Mouse (Mus musculus) heart, embryonic 12.5 days (tissue): ENCODE measurements at regions not wholly inside any gene's neighbourhood (a gene's known extent, or its start where the extent isn't known, plus 50 kb on each side); places are given as distances from the start of the nearest gene placed in this dataset.

ENCODE experiments used
- ATAC-seq: fragments of 200-750 bp; cut with Nextera tagmentation; 2 replicates; pipeline ENCODE4 v1.8.0; 2017; ENCODE audit warnings: moderate TSS enrichment, moderate library complexity; ENCODE audit not compliant: insufficient number of reproducible peaks, low FRiP score
- H3K27ac ChIP-seq: fragments of 300-500 bp; sonication (generic); 2 replicates; pipeline ENCODE4 v1.5.1; 2016; ENCODE audit warnings: mild to moderate bottlenecking, moderate library complexity; ENCODE audit not compliant: poor library complexity, severe bottlenecking
- H3K27me3 ChIP-seq: fragments of 300-500 bp; sonication (generic); replicated peaks from 2 replicates; pipeline ENCODE4 v1.6.1; 2016; ENCODE audit warnings: mild to moderate bottlenecking, moderate library complexity
- H3K36me3 ChIP-seq: fragments of 300-500 bp; sonication (generic); 2 replicates; pipeline ENCODE4 v1.6.1; 2016; ENCODE audit warnings: mild to moderate bottlenecking, moderate library complexity
- H3K4me1 ChIP-seq: fragments of 300-500 bp; sonication (generic); replicated peaks from 2 replicates; pipeline ENCODE4 v1.6.1; 2016; ENCODE audit warnings: mild to moderate bottlenecking
- H3K4me2 ChIP-seq: fragments of 300-500 bp; sonication (generic); 2 replicates; pipeline ENCODE4 v1.6.1; 2016; ENCODE audit warnings: mild to moderate bottlenecking, moderate library complexity
- H3K4me3 ChIP-seq: fragments of 300-500 bp; sonication (generic); 2 replicates; pipeline ENCODE4 v1.5.1; 2016; ENCODE audit warnings: mild to moderate bottlenecking
- H3K9ac ChIP-seq: fragments of 300-500 bp; sonication (generic); 2 replicates; pipeline ENCODE4 v1.6.1; 2016; ENCODE audit warnings: mild to moderate bottlenecking, moderate library complexity
- H3K9me3 ChIP-seq: fragments of 300-500 bp; sonication (generic); replicated peaks from 2 replicates; pipeline ENCODE4 v1.6.1; 2016; ENCODE audit warnings: mild to moderate bottlenecking, moderate library complexity
- WGBS: fragments of 180-500 bp; shearing (Covaris S2); methylation state at CpG from one replicate; pipeline ENCODE4 v1.1.7; 2016; 5-methylcytosine and 5-hydroxymethylcytosine counted together

DNA sequence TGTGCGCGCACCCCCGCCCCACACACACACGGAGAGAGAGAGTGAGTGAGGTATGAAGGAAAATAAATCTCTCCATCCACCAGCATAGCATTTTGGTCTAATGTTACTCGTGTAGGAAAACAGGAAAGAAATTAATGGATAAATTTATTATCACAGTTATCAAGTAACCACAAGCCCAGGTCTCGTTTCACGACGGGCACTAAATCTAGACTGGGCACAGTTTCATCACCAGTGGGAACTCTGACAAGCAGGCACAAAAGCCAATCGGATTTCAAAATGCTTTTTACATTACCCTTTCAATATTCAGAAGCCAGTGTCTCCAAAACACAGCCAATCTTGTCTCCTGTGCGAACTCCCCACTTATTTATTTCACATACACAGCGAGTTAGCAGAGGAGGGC is 244.9 kb upstream of the Lrtm1 start:
- 87% methylated on average over 11 of the region's 11 CpGs for WGBS
- no peaks in the 10 kb centered on the region for H3K27me3 ChIP-seq
- H3K9ac ChIP-seq, result no peak overlapping the region
- H3K4me1 ChIP-seq, result peaks cover 4% of the 10 kb centered on the region
- no peak for ATAC-seq
- H3K36me3 ChIP-seq, result no peaks in the 10 kb centered on the region
- H3K27ac ChIP-seq, result no peak overlapping the region
- no peak overlapping the region for H3K4me3 ChIP-seq
- H3K9me3 ChIP-seq, result no peaks in the 10 kb centered on the region
- H3K4me2 ChIP-seq, result no peak overlapping the region

DNA sequence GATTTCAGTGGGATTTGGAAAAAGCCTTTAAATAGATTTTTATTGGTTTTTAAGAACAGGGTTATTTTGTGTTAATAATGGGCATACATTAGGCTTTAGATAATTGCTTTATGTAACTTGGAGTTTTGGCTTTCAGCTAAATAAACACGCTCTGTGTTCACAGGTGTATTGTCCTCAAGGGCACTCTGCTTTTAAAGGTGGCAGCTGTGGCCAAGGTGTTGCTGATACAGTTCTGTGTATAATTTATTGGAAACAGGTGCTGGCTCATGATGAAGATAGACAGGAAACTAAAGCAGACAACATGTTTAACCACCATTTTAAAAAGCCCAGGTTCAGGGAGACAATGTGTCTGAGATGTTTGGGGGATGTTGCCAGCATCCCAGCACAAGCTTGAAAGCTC is 242.3 kb upstream of the Lrtm1 start:
- WGBS, result 74% methylated on average over 1 of the region's 1 CpGs
- H3K9me3 ChIP-seq, result no peaks in the 10 kb centered on the region

DNA sequence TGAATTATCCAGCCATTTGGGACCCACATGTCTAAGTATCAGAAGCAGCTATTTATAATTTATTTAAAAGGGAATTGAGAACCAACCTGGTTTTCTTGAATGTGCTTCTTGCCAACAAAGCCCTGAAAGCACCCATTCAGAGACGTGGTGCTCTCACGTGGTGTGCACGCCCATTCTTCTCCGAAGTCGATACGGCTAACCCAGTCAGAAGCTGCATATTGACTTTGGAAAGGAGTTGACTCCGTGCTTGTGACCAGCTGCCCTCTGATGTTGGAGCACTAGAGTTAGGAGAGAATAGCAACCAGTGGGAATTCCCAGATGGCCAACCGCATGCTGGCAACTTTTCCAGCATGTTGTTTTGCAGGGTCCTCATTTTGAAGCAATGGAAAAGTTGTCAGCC is 240.2 kb upstream of the Lrtm1 start:
- WGBS, result 84% methylated on average over 8 of the region's 8 CpGs
- Histone ChIP-seq H3K27ac (no peak overlapping the region), H3K36me3 (no peaks in the 10 kb centered on the region), H3K4me1 (no peaks in the 10 kb centered on the region), H3K4me2 (no peak overlapping the region), H3K4me3 (no peak overlapping the region), H3K9me3 (no peaks in the 10 kb centered on the region), H3K27me3 (no peaks in the 10 kb centered on the region), H3K9ac (no peak overlapping the region)
- no peak for ATAC-seq

More for the DNA sequence above, 242.3 kb upstream of the Lrtm1 start:
- Histone ChIP-seq H3K27me3 (no peaks in the 10 kb centered on the region), H3K4me1 (no peaks in the 10 kb centered on the region), H3K36me3 (no peaks in the 10 kb centered on the region), H3K9ac (no peak overlapping the region), H3K4me2 (no peak overlapping the region), H3K27ac (no peak overlapping the region), H3K4me3 (no peak overlapping the region)
- ATAC-seq, result no peak

DNA sequence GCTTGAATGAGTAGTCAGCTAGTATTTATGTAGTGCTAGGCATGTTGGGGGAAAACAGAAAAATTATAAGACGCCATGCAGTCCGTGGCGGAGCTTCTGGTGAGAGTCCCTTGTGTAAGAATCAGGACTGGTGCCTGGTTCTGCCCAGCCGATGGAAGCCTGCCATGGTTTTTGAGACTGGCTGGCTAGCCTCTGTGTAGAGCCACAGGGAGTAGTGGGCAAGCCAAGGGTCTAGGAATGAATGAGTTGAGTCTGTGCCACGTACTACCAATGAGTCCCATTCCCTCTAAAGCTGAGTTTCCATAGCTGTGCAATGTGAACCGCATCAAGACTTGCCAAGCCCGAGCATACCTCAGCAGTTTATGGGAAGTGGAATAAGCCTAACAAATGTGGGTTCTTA is 236.3 kb upstream of the Lrtm1 start:
- H3K4me3 ChIP-seq, result no peak overlapping the region
- no peaks in the 10 kb centered on the region for H3K4me1 ChIP-seq
- H3K27ac ChIP-seq, result no peak overlapping the region
- no peaks in the 10 kb centered on the region for H3K36me3 ChIP-seq
- ATAC-seq, result no peak
- H3K4me2 ChIP-seq, result no peak overlapping the region
- H3K27me3 ChIP-seq, result no peaks in the 10 kb centered on the region
- 86% methylated on average over 7 of the region's 7 CpGs for WGBS
- no peaks in the 10 kb centered on the region for H3K9me3 ChIP-seq
- no peak overlapping the region for H3K9ac ChIP-seq

DNA sequence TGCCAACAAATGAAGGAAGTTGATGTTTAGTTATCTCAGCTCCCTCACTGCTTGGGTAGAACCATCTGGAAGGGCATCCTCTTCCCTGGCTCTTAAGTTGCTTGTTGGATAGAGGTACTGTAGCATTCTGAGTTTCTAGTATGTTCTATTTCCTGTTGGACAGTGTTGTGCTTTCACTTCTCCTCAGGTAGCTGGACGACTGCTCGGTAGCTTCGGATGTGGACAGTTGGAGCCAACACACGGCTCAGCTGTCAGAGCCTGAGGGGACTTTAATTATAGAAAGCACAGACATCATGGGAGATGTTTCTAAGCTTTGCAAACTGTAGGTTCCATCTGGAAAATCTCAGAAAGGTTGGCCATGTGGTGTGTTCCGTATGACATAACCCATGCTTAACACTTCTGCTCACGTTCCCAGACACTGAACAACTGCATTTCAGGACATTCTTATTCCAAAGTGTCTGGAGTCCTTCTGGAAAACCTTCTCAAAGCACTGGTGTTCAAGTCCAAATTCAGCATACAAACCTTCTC is 233.8 kb upstream of the Lrtm1 start:
- 71% methylated on average over 6 of the region's 6 CpGs for WGBS
- ATAC-seq, result no peak

DNA sequence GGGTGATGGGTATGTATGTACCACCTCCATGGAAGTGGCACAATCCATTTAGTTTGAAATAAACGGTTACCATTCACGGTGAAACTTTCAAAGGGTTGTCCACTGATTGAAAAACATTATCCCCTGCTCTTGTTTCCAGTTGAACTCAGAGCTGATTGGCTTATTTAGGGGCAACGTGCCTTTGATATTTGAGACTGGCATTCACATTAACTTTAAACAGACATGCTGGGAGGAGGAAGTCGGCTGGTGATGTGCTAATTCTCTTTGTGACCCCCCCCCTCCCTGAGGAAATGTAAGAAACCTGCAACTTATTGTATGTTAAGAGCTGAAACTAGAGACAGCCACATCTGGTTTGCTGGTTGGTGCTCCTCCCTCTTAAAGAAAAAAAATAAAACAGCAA is 219.7 kb upstream of the Lrtm1 start:
- Histone ChIP-seq H3K9me3 (no peaks in the 10 kb centered on the region), H3K27ac (no peak overlapping the region), H3K9ac (no peak overlapping the region), H3K36me3 (no peaks in the 10 kb centered on the region), H3K4me1 (peaks cover 7% of the 10 kb centered on the region; the same call in 1 of the 2 replicates), H3K4me2 (peak overlapping the region; percentile 26), H3K4me3 (no peak overlapping the region), H3K27me3 (0 out of 2 replicates have a peak, but pooled peaks cover 3% of the 10 kb centered on the region)
- 5% methylated on average over 4 of the region's 4 CpGs for WGBS
- no peak for ATAC-seq

More for the DNA sequence above, 233.8 kb upstream of the Lrtm1 start:
- no peaks in the 10 kb centered on the region for H3K4me1 ChIP-seq
- no peaks in the 10 kb centered on the region for H3K27me3 ChIP-seq
- no peak overlapping the region for H3K9ac ChIP-seq
- no peak overlapping the region for H3K27ac ChIP-seq
- no peaks in the 10 kb centered on the region for H3K36me3 ChIP-seq
- H3K4me3 ChIP-seq, result no peak overlapping the region
- H3K9me3 ChIP-seq, result no peaks in the 10 kb centered on the region
- no peak overlapping the region for H3K4me2 ChIP-seq

DNA sequence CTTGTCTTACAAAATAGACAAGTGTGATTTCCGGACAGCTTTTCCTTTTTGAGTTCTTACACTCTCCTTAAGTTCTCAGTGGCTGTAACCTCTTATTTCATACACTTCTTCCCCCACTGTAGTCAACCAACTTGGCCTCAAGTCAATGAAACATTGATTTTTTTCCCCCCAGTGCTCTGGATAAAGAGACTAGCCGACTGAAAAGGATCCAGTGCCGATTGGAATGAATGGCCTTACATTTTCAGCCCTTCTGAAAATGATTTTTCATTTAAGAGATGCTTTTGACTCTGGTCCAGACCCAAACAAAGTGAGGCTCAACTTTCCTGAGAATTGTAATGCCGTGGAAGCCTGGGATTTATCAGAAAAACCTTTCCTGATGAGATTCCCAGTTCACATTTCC is 216.3 kb upstream of the Lrtm1 start:
- Histone ChIP-seq H3K27ac (no peak overlapping the region), H3K36me3 (no peaks in the 10 kb centered on the region), H3K4me3 (no peak overlapping the region), H3K4me1 (peaks cover 7% of the 10 kb centered on the region; the same call in 1 of the 2 replicates), H3K27me3 (0 out of 2 replicates have a peak, but pooled peaks cover 3% of the 10 kb centered on the region), H3K4me2 (no peak overlapping the region), H3K9ac (no peak overlapping the region), H3K9me3 (no peaks in the 10 kb centered on the region)
- no peak for ATAC-seq
- 68% methylated on average over 4 of the region's 4 CpGs for WGBS

DNA sequence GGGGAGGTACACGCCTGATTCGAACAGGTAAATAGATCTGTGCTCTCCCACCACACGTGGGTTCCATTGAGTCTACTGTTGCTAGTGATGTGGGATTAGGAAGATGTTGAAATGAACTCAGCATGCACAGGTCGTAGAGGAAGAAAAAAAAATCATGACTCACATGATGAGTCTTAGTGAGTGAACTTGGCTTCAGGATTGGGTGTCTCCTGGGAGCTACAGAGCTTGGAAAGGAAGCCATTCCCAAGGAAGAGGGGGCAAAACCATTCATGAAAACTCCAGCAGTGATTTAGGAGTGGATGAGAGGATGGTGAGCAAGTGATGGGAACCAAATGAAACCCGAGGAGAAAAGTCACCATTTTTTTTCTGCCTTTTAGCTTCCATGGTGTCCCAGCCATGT is 215.9 kb upstream of the Lrtm1 start:
- ATAC-seq, result no peak
- Histone ChIP-seq H3K36me3 (no peaks in the 10 kb centered on the region), H3K4me1 (peaks cover 7% of the 10 kb centered on the region; the same call in 1 of the 2 replicates), H3K27me3 (0 out of 2 replicates have a peak, but pooled peaks cover 3% of the 10 kb centered on the region), H3K9me3 (no peaks in the 10 kb centered on the region), H3K4me3 (no peak overlapping the region), H3K27ac (no peak overlapping the region), H3K4me2 (no peak overlapping the region), H3K9ac (no peak overlapping the region)
- WGBS, result 73% methylated on average over 5 of the region's 5 CpGs

DNA sequence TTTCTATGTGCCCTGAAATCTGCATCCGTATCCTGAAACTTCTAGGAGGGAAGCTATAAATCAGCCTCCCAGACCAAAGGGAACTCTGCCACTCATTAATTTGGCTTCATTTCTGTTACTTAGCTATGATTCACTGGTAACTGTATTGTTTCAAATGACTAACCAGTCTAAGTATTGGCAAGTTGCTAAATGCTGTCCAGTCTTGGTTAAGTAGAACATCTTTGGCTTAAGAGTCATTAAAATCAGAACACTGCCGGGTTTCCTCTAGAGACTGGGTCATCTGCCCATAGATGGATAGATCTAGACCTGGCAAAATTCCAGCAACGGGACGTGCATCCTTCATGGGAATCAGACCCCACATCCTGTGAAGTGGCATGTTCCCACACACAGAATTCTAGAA is 209.9 kb upstream of the Lrtm1 start:
- no peak for ATAC-seq
- no peaks in the 10 kb centered on the region for H3K4me1 ChIP-seq
- H3K27me3 ChIP-seq, result no peaks in the 10 kb centered on the region
- H3K27ac ChIP-seq, result no peak overlapping the region
- 77% methylated on average over 4 of the region's 4 CpGs for WGBS
- H3K4me2 ChIP-seq, result no peak overlapping the region
- no peaks in the 10 kb centered on the region for H3K9me3 ChIP-seq
- no peaks in the 10 kb centered on the region for H3K36me3 ChIP-seq
- H3K9ac ChIP-seq, result no peak overlapping the region
- H3K4me3 ChIP-seq, result no peak overlapping the region

DNA sequence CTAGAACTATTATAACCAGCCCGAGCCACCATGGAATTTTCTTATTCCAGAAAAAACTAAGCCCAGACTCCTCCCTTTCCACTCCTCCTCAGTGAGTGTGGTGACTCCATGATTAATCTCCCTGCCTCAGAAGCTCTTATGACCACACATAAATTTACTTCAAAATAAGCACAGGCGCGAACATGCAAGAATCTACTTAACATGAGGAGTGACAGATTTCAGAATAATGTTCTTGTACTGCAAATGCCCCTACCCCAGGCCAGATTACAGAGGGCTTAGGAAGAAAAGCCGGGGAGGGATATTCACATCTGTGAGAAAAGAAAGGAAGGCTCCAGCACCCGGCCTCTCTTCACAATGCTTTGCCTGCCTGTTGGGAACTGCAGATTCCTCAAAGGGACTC is 208.7 kb upstream of the Lrtm1 start:
- 60% methylated on average over 5 of the region's 5 CpGs for WGBS
- H3K36me3 ChIP-seq, result no peaks in the 10 kb centered on the region

DNA sequence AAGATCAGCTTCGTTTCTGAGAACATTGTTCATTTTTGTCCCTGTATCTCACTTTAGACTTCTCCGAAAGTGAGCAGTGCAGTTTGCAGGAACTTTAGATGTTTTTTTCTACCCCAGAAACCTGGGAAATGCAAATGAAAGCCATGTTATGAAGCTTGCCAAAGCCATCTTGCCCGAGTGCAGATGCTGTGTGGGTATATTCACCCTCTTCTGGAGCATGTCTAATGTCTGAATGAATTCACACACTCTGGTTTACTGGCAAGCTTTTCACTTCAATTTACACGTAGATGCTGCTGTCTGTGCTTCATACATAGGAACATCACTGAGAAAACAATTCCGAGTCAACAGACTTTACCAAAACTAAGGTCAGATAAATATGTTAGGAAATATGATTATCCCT is 197.0 kb upstream of the Lrtm1 start:
- H3K9me3 ChIP-seq, result no peaks in the 10 kb centered on the region
- WGBS, result 82% methylated on average over 5 of the region's 5 CpGs
- no peaks in the 10 kb centered on the region for H3K36me3 ChIP-seq
- ATAC-seq, result no peak
- H3K9ac ChIP-seq, result no peak overlapping the region
- H3K4me1 ChIP-seq, result no peaks in the 10 kb centered on the region
- no peak overlapping the region for H3K4me2 ChIP-seq
- no peak overlapping the region for H3K4me3 ChIP-seq
- no peaks in the 10 kb centered on the region for H3K27me3 ChIP-seq
- H3K27ac ChIP-seq, result no peak overlapping the region

More for the DNA sequence above, 208.7 kb upstream of the Lrtm1 start:
- Histone ChIP-seq H3K27ac (no peak overlapping the region), H3K4me3 (no peak overlapping the region), H3K9me3 (no peaks in the 10 kb centered on the region), H3K27me3 (no peaks in the 10 kb centered on the region), H3K4me2 (no peak overlapping the region), H3K9ac (no peak overlapping the region), H3K4me1 (no peaks in the 10 kb centered on the region)
- no peak for ATAC-seq

DNA sequence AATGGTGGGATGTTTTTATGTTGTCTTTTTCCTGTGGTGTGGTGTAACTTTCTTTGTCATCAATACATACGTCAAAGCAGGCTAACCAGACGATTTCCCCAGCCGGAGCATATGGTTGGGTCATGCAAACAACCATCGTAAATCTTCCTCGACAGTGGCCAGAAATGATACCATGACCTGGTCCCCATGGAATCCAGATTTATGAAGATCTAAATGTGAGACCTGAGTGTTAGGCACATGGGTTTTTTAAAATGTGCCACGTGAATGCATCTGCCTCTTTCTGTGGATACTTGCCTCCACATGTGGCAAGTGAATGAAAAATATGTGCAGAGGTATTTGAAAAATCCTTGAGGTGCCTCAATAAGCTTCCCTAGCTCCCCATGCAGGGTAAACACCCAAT is 190.8 kb upstream of the Lrtm1 start:
- Histone ChIP-seq H3K27me3 (no peaks in the 10 kb centered on the region), H3K4me1 (no peaks in the 10 kb centered on the region), H3K9ac (no peak overlapping the region), H3K9me3 (no peaks in the 10 kb centered on the region), H3K4me2 (no peak overlapping the region), H3K27ac (no peak overlapping the region), H3K4me3 (no peak overlapping the region), H3K36me3 (no peaks in the 10 kb centered on the region)
- no peak for ATAC-seq
- WGBS, result 72% methylated on average over 6 of the region's 6 CpGs
